Mouse (Mus musculus) erythroid progenitor cell, adult 5-6 weeks (primary cell): ENCODE results near the gene Cpn1. TPM values are rescaled to one million over a fixed set of nuclear protein-coding genes. Genes with fewer than 3 reads are reported as not detected.

Source experiments
- ATAC-seq: replicated peaks from 2 replicates; pipeline ENCODE4 v1.8.0; 2016; ENCODE audit warnings: moderate number of reproducible peaks, mild to moderate bottlenecking, moderate TSS enrichment, inconsistent platforms; ENCODE audit not compliant: poor library complexity, low FRiP score, severe bottlenecking
- total RNA-seq, 2 experiments: library from RNA; stranded (forward) in 1 of 2; stranded (reverse) in 1 of 2; fragments of 150-400 nt in 1 of 2; fragments of 186-747, 209-891 nt in 1 of 2; gene quantifications; 2 replicates each; pipeline versions ENCODE4 v1.2.3 to v1.2.4; 2015 to 2017; ENCODE audit warnings: low replicate concordance in 2 of 2

Gene Cpn1
- total RNA-seq, 2 experiments from 2014 or later, result not detected

DNA sequence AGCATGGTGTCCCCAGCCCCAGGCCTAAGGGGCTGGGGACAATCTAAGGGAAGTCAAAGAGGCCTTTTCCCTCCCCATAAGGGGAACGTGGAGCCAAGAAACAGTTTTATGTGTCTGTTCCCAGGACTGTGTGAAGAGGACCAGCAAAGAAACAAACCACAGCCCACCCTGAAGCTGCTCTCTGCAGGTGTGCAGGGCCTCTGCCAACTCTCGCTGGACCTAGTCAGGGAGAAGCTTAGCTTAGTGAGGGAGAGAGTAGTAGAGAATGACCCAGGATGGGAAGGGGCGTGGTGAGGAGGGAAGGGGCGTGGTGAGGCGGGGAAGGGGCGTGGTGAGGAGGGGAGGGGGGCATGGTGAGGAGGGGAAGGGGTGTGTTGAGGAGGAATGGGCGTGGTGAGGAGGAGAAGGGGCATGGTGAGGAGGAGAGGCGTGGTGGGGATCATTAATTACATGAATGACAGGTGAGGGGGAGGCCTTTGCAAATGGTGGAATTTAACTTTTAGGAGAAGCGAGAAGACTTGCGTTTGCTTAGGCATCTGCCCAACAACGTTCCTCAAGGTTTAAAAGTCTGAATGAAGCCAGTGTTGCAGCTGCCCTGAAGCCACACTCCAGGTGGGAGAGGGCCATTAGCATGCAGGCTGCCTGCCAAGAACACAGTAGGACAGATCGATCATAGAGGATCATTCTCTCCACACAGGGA is 37.1 kb downstream of the Cpn1 start:
- ATAC-seq, result no peak

GRCm38 (mm10) chr19:43944566-43944965 is 41.8 kb downstream of the Cpn1 start:
- ATAC-seq, result no peak

- ATAC-seq, result no peak
Observed at GRCm38 (mm10) chr19:43943076-43943475, 43.3 kb downstream of the Cpn1 start.

- peak; percentile 63; the same call in 1 of the 2 replicates for ATAC-seq
Observed at GRCm38 (mm10) chr19:43939769-43940689, 46.3 kb downstream of the Cpn1 start, which contains the start of gene Dnmbp. Dnmbp (minus strand) TSS chr19:43940191.

GRCm38 (mm10) chr19:43939171-43939768 is 47.1 kb downstream of the Cpn1 start:
- no peak for ATAC-seq

- ATAC-seq, result no peak
Observed at GRCm38 (mm10) chr19:43938355-43938754, 48.0 kb downstream of the Cpn1 start.

- ATAC-seq, result no peak
Observed at GRCm38 (mm10) chr19:43930926-43931325, 55.4 kb downstream of the Cpn1 start.

- no peak for ATAC-seq
Observed at GRCm38 (mm10) chr19:43930366-43930765, 56.0 kb downstream of the Cpn1 start.

DNA sequence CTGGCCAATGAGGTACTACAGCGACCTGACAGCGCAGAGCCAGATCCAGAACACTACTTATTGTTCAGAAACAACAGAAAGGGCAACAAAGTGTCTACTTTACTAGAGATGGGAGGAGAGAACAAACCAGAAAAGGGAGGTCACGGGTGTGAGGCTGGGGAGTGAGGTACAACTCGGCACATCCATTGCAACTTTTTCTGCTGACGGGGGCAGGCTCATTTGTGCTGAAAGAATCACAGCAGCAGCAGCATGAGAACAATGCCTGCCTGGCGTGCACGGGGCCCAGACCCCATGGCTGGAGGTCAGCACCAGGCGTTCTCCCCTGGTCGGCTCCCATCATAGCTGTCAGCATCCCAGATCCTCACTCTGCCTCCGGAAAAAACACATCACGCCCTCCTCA is 56.5 kb downstream of the Cpn1 start:
- no peak for ATAC-seq

DNA sequence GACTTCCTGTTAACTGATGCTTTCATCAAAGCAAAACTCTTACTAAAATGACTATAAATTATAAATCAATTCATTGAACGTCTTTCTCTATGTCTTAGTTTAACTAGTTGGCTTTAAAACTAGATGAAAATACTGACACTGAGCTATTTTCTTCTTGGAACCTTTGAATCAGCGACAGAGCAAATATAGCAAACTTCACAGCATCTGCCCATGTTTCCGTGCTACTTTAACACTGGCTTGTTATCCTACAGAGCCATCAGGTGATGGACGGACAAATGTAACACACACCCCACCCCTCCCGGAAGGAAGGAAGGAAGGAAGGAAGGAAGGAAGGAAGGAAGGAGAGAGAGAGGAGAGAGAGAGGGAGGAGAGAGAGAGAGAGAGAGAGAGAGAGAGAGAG is 58.4 kb downstream of the Cpn1 start:
- ATAC-seq, result no peak

- ATAC-seq, result no peak
Observed at GRCm38 (mm10) chr19:43927057-43927456, 59.3 kb downstream of the Cpn1 start.

- no peak for ATAC-seq
Observed at GRCm38 (mm10) chr19:43926141-43926987, 60.0 kb downstream of the Cpn1 start.

DNA sequence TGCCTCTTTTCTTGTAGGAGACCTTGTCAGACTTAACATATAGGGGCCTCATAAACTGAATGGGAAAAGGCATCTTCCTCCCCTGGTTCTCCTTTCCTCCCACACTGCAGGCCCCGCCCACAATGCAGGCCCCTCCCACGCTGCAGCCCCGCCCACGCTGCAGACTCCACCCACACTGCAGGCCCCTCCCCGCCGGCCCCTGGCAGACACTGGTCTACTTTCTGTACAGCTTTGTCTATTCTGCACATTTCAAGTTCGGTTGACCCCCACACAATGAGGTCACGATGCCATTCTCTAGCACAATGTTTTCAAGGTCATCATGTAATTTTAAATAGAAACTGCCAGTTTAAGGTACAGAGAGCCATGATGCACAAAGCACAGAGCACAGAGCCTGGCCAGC is 62.0 kb downstream of the Cpn1 start:
- no peak for ATAC-seq

- ATAC-seq, result no peak
Observed at GRCm38 (mm10) chr19:43922963-43923362, 63.4 kb downstream of the Cpn1 start.

- no peak for ATAC-seq
Observed at GRCm38 (mm10) chr19:43921410-43921809, 64.9 kb downstream of the Cpn1 start.

- ATAC-seq, result no peak
Observed at GRCm38 (mm10) chr19:43920453-43921300, 65.7 kb downstream of the Cpn1 start.

DNA sequence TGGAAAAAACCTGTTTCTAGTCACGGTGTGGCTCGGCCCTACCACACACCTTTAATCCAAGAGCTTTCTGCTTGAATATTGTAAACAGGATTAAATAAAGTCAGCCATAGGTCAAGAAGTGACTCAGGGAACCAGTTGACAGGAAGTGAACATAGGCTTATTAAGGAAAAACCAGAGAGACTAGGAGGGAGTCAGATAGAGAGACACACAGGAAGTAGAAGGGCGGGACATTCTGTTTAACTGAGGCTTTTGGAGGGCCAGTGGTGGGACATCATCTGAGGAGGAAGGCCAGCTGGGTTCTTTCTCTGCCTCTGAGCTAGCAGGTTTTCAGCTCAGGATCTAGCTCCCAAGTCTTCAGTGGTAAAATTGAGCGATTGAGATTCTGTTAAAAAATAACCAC is 66.5 kb downstream of the Cpn1 start:
- ATAC-seq, result no peak

- ATAC-seq, result no peak
Observed at GRCm38 (mm10) chr19:43918834-43919233, 67.5 kb downstream of the Cpn1 start.

- no peak for ATAC-seq
Observed at GRCm38 (mm10) chr19:43917763-43918162, 68.6 kb downstream of the Cpn1 start.
